Mouse (Mus musculus) thymus, adult 2 months (tissue): ENCODE measurements around the gene Prap1. TPM values are rescaled to one million over a fixed set of nuclear protein-coding genes. Genes with fewer than 3 reads are reported as not detected.

Source experiments
- DNase-seq: peaks from one replicate; pipeline ENCODE4 v3.0.0; 2021
- H3K27ac ChIP-seq: fragments of 200-500 bp; 2 replicates; pipeline ENCODE4 v1.5.1; 2012; ENCODE audit warnings: low read length, control low read depth; ENCODE audit not compliant: control insufficient read depth, insufficient read depth
- H3K27me3 ChIP-seq: fragments of 200-500 bp; 2 replicates; pipeline ENCODE4 v1.6.1; 2012; ENCODE audit warnings: mild to moderate bottlenecking, low read length, moderate library complexity, mixed read lengths; ENCODE audit not compliant: control insufficient read depth, insufficient read depth
- H3K36me3 ChIP-seq: fragments of 200-500 bp; 2 replicates; pipeline ENCODE4 v1.6.1; 2012; ENCODE audit warnings: mild to moderate bottlenecking, low read length, moderate library complexity; ENCODE audit not compliant: control insufficient read depth, insufficient read depth
- H3K4me1 ChIP-seq: fragments of 200-500 bp; replicated peaks from 2 replicates; pipeline ENCODE4 v1.6.1; 2012; ENCODE audit warnings: low read length; ENCODE audit not compliant: control insufficient read depth, insufficient read depth
- H3K4me3 ChIP-seq: fragments of 200-500 bp; 2 replicates; pipeline ENCODE4 v1.5.1; 2012; ENCODE audit warnings: mild to moderate bottlenecking, low read length, control low read depth, moderate library complexity; ENCODE audit not compliant: control insufficient read depth, insufficient read depth
- CTCF ChIP-seq: fragments of 200-500 bp; IDR thresholded peaks from 2 replicates; pipeline ENCODE4 v1.5.1; 2012; ENCODE audit warnings: mild to moderate bottlenecking, control low read depth, low read length, moderate library complexity, borderline replicate concordance; ENCODE audit not compliant: control insufficient read depth, poor library complexity, insufficient read depth; ENCODE audit errors: extremely low read depth
- POLR2A ChIP-seq: fragments of 200-500 bp; IDR thresholded peaks from 2 replicates; pipeline ENCODE4 v1.6.1; 2012; ENCODE audit warnings: mild to moderate bottlenecking, low read length, control low read depth, moderate library complexity; ENCODE audit not compliant: control insufficient read depth, poor library complexity, insufficient read depth; ENCODE audit errors: extremely low read depth
- WGBS: fragments of 180-500 bp; shearing (Covaris S2); methylation state at CpG from one replicate; pipeline ENCODE4 v1.1.7; 2018; 5-methylcytosine and 5-hydroxymethylcytosine counted together
- polyA plus RNA-seq: library from polyadenylated mRNA; depleted of rRNA; stranded (reverse); fragments of >200 nt; gene quantifications from 2 replicates; pipeline ENCODE4 v1.2.3, GENCODE M21; 2012

Gene Prap1
- polyA plus RNA-seq, 1 experiment: 5.2 TPM

DNA sequence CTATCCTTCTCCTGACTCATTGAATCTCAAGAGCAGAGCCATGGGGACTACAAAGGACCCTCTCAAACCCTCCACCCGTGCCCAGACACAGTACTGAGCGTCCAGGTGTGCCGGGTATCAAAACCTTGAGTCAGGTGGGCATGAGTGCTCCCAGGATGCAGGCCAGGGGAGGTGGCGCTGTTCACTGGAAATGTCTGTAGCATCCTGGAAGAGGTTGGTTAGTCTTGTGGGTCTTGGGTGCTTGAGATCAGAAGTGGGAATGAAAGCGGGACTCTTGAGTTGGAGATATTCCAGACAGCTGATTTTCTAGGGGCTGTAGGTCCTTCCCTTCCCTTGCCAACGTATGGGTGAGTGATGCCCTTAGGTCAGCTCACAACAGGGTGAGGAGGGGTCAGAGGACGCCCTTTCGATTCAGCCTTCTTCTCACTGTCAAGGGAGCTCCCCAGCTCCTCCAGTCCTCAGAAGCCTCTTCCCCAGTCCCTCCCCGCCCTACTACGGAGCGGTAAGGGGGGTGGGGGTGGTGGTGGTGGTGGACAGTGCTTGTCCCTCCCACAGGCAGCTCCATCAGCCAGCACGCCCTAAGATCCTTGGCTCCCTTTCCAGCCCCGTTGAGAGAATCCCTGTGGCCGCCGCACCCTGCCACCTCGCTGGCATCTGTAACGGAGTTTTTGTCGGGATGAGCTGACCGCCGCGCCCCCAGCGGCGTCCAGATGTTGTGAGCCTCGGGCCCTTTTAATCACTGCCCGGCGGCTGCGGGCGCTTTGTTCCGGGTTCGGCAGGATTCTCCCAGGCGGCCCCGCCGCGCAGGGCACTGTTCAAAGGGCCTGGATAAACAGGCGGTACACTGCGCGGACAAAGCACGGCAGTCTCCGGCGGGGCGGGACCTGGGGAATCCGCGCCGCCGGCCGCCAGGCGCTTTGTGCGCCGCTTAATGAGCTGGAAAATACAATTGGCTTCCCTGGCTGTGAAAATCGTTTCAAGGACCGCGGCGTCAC lies 35.5 kb upstream of the Prap1 start:
- no peak overlapping the region for H3K4me3 ChIP-seq
- 0 out of 2 replicates have a peak, but pooled peaks cover 5% of the 10 kb centered on the region for H3K4me1 ChIP-seq
- H3K27ac ChIP-seq: no peak overlapping the region
- peaks cover 31% of the 10 kb centered on the region for H3K27me3 ChIP-seq
- no peak for DNase-seq
- TF ChIP-seq CTCF (no peak), POLR2A (no peak)
- 9% methylated on average over 53 of the region's 53 CpGs for WGBS
- no peaks in the 10 kb centered on the region for H3K36me3 ChIP-seq

GRCm38 (mm10) chr7:140058528-140058927 lies 34.7 kb upstream of the Prap1 start:
- 0 out of 2 replicates have a peak, but pooled peaks cover 5% of the 10 kb centered on the region for H3K4me1 ChIP-seq
- no peak overlapping the region for H3K27ac ChIP-seq
- TF ChIP-seq POLR2A (no peak), CTCF (no peak)
- no peak overlapping the region for H3K4me3 ChIP-seq
- DNase-seq: no peak
- no peaks in the 10 kb centered on the region for H3K36me3 ChIP-seq
- peaks cover 31% of the 10 kb centered on the region for H3K27me3 ChIP-seq
- WGBS: 41% methylated on average over 7 of the region's 7 CpGs

DNA sequence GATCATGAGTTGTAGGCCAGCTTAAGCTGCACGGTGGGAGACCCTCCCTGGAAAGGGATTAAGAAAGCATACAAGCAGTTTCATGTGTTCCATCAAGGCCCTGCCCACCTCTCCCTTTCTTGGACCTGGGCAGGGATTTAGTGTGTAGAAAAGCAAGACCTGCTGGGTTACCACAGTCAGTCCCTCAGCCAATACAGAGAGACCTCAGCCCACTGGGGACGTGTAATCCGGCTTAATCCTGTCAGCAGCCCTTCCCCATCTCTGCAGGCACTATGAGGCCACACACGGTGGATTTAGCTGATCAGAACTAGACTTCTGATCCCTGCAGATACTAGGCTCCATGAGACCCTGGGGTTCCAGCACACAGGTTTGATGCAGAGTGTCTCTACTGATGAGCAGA lies 33.6 kb upstream of the Prap1 start:
- Histone ChIP-seq H3K27ac (no peak overlapping the region), H3K36me3 (no peaks in the 10 kb centered on the region), H3K27me3 (peaks cover 31% of the 10 kb centered on the region), H3K4me3 (no peak overlapping the region), H3K4me1 (0 out of 2 replicates have a peak, but pooled peaks cover 5% of the 10 kb centered on the region)
- WGBS: 76% methylated on average over 4 of the region's 4 CpGs
- DNase-seq: no peak
- TF ChIP-seq CTCF (no peak), POLR2A (no peak)

- DNase-seq: no peak
- no peaks in the 10 kb centered on the region for H3K36me3 ChIP-seq
- no peak overlapping the region for H3K4me3 ChIP-seq
- WGBS: 5% methylated on average over 47 of the region's 47 CpGs
- no peak overlapping the region for H3K27ac ChIP-seq
- TF ChIP-seq CTCF (no peak), POLR2A (no peak)
- peaks cover 28% of the 10 kb centered on the region; the same call in 1 of the 2 replicates for H3K27me3 ChIP-seq
- H3K4me1 ChIP-seq: 0 out of 2 replicates have a peak, but pooled peaks cover 5% of the 10 kb centered on the region
Measured at GRCm38 (mm10) chr7:140060936-140061831, 32.0 kb upstream of the Prap1 start.

GRCm38 (mm10) chr7:140061832-140062130 lies 31.4 kb upstream of the Prap1 start:
- no peak for DNase-seq
- TF ChIP-seq POLR2A: no peak
- no peak for TF ChIP-seq CTCF
- 0 out of 2 replicates have a peak, but pooled peaks cover 5% of the 10 kb centered on the region for H3K4me1 ChIP-seq
- H3K27ac ChIP-seq: no peak overlapping the region
- peaks cover 28% of the 10 kb centered on the region; the same call in 1 of the 2 replicates for H3K27me3 ChIP-seq
- H3K36me3 ChIP-seq: no peaks in the 10 kb centered on the region
- 14% methylated on average over 6 of the region's 6 CpGs for WGBS
- no peak overlapping the region for H3K4me3 ChIP-seq

- no peak for DNase-seq
- no peak overlapping the region for H3K4me3 ChIP-seq
- no peaks in the 10 kb centered on the region for H3K36me3 ChIP-seq
- WGBS: 36% methylated on average over 11 of the region's 11 CpGs
- H3K27ac ChIP-seq: no peak overlapping the region
- peaks cover 23% of the 10 kb centered on the region; the same call in 1 of the 2 replicates for H3K27me3 ChIP-seq
- 0 out of 2 replicates have a peak, but pooled peaks cover 5% of the 10 kb centered on the region for H3K4me1 ChIP-seq
- no peak for TF ChIP-seq POLR2A
- TF ChIP-seq CTCF: no peak
Measured at GRCm38 (mm10) chr7:140062307-140062706, 30.9 kb upstream of the Prap1 start.
